Mouse (Mus musculus): ENCODE results near the gene Wnk4. TPM values are rescaled to one million over a fixed set of nuclear protein-coding genes. Genes with fewer than 3 reads are reported as not detected.

Gene Wnk4
- total and polyA plus RNA-seq, 2 experiments from 2014 or later: 4.2 to 7.5 TPM

DNA sequence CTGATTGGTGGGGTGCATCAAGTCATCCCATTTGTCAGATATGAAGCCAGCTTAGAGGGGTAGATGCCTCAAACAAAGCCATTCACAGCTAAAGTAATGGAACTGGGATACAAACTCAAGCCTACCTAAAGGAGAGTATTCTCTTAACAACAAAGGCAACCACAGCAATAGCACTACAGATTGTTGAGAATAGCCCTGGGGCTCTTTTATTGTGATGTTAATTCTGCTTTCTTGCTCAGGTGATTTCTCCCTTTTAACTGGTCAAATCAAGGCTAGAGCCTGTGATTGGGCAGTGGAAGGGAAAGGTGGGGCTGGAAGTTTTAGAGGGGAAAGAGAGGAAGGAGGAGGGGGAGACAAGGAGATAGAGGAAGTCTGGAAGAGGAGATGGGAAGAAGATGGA is 26.2 kb upstream of the Wnk4 start:
- no peak for TF ChIP-seq CTCF (IDR thresholded peaks at IDR 0.05)

DNA sequence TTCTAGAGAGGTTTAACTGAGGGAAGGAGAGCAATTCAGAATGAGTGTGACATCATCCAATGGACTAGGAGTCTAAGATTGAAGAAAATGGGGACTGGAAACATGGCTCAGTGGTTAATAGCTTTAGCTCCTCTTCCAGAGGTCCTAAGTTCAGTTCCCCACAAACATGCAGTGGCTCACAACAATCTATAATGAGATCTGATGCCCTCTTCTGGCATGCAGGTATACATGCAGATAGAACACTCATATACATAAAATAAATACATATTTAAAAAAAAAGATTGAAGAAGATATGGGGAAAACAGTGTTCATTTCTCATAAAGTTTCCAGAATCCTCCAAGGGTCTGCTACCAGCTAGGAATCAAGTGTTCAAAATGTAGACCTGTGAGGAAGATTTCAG is 24.9 kb upstream of the Wnk4 start:
- ATAC-seq (ENCODE audit: low FRiP score) (no peak), DNase-seq (ENCODE audit: low spot score) (no peak)
- no peak overlapping the region for H3K9ac ChIP-seq (replicated peaks; ENCODE audit: low read length, poor library complexity, severe bottlenecking)
- H3K4me2 ChIP-seq (ENCODE audit: low read depth, low read length, poor library complexity, severe bottlenecking): no peak overlapping the region
- H3K27me3 ChIP-seq (ENCODE audit: insufficient read depth, low read length): no peaks in the 10 kb centered on the region
- H3K4me1 ChIP-seq (ENCODE audit: insufficient read depth, low read length): no peaks in the 10 kb centered on the region
- no peak for TF ChIP-seq CTCF (IDR thresholded peaks at IDR 0.05)
- H3K4me3 ChIP-seq (ENCODE audit: low read depth, low read length): no peak overlapping the region
- no peak overlapping the region for H3K27ac ChIP-seq (ENCODE audit: low read depth, low read length)
- H3K9me3 ChIP-seq (ENCODE audit: low read length): no peaks in the 10 kb centered on the region
- H3K36me3 ChIP-seq (ENCODE audit: insufficient read depth, low read length): no peaks in the 10 kb centered on the region

More for the DNA sequence above, 26.2 kb upstream of the Wnk4 start:
- ATAC-seq (ENCODE audit: low FRiP score) (no peak), DNase-seq (ENCODE audit: low spot score) (no peak)
- Histone ChIP-seq H3K36me3 (ENCODE audit: insufficient read depth, low read length) (no peaks in the 10 kb centered on the region), H3K4me1 (ENCODE audit: insufficient read depth, low read length) (no peaks in the 10 kb centered on the region), H3K4me3 (ENCODE audit: low read depth, low read length) (no peak overlapping the region), H3K4me2 (ENCODE audit: low read depth, low read length, poor library complexity, severe bottlenecking) (no peak overlapping the region), H3K9ac (replicated peaks; ENCODE audit: low read length, poor library complexity, severe bottlenecking) (no peak overlapping the region), H3K9me3 (ENCODE audit: low read length) (no peaks in the 10 kb centered on the region), H3K27me3 (ENCODE audit: insufficient read depth, low read length) (no peaks in the 10 kb centered on the region), H3K27ac (ENCODE audit: low read depth, low read length) (no peak overlapping the region)

DNA sequence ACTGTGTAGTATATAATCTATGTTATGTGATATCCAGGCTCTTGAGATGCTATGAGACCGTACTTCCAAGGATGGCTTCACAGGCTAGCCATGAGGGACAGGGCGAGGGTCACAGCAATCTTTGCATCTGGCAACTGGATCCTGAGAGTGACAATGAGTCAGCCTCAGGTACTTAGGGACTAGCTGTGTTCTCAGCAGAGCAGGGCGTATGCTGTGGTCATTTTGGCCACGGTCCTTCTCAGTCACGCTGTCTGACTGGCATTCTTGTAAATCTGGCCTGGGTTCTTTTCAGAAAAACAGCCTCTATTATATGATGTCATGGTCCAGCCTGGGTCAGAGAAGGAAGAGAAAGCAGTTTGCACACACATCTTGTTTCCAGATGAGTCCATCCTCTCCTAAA is 23.6 kb upstream of the Wnk4 start:
- Histone ChIP-seq H3K4me1 (ENCODE audit: insufficient read depth, low read length) (no peaks in the 10 kb centered on the region), H3K27ac (ENCODE audit: low read depth, low read length) (no peak overlapping the region), H3K4me2 (ENCODE audit: low read depth, low read length, poor library complexity, severe bottlenecking) (no peak overlapping the region), H3K4me3 (ENCODE audit: low read depth, low read length) (no peak overlapping the region), H3K36me3 (ENCODE audit: insufficient read depth, low read length) (no peaks in the 10 kb centered on the region), H3K27me3 (ENCODE audit: insufficient read depth, low read length) (no peaks in the 10 kb centered on the region), H3K9ac (replicated peaks; ENCODE audit: low read length, poor library complexity, severe bottlenecking) (no peak overlapping the region), H3K9me3 (ENCODE audit: low read length) (no peaks in the 10 kb centered on the region)
- TF ChIP-seq CTCF (IDR thresholded peaks at IDR 0.05): no peak
- no peak for DNase-seq (ENCODE audit: low spot score)
- 91% methylated on average over 5 of the region's 5 CpGs for WGBS
- no peak for ATAC-seq (ENCODE audit: low FRiP score)

DNA sequence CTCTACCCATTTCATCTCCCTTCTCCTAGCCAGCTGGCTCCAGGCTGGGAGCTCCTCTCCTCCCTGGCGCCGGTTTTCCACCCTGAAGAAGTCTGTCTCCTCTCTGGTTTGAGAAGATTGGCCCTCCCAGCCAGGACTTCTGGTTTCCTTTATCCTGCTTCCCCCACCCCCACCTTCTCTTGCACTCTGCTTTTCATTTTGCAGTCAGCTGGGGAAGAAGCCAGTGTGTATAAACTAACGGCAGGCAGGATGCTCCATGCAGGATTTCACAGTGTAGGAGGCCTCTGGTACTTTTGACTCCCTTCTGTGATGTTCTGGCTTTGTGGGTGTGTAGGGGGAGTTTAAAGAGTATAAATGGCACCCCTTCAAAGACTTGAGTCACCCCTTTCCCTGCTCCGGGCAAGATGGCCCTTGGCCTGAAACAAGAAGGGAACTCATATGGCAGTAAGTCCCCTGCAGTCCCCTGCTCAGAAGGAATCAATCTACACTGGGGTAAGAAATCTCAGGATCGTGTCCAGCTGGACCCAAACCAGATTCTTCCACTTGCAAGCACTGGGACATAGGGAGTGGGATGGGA is 22.2 kb upstream of the Wnk4 start:
- no peaks in the 10 kb centered on the region for H3K27me3 ChIP-seq (ENCODE audit: insufficient read depth, low read length)
- H3K9me3 ChIP-seq (ENCODE audit: low read length): no peaks in the 10 kb centered on the region
- 54% methylated on average over 5 of the region's 5 CpGs for WGBS
- H3K27ac ChIP-seq (ENCODE audit: low read depth, low read length): no peak overlapping the region
- no peak overlapping the region for H3K4me3 ChIP-seq (ENCODE audit: low read depth, low read length)
- H3K4me1 ChIP-seq (ENCODE audit: insufficient read depth, low read length): no peaks in the 10 kb centered on the region
- TF ChIP-seq CTCF (IDR thresholded peaks at IDR 0.05): no peak
- ATAC-seq (ENCODE audit: low FRiP score) (no peak), DNase-seq (ENCODE audit: low spot score) (peak; percentile 35)
- no peak overlapping the region for H3K9ac ChIP-seq (replicated peaks; ENCODE audit: low read length, poor library complexity, severe bottlenecking)
- no peaks in the 10 kb centered on the region for H3K36me3 ChIP-seq (ENCODE audit: insufficient read depth, low read length)
- no peak overlapping the region for H3K4me2 ChIP-seq (ENCODE audit: low read depth, low read length, poor library complexity, severe bottlenecking)

DNA sequence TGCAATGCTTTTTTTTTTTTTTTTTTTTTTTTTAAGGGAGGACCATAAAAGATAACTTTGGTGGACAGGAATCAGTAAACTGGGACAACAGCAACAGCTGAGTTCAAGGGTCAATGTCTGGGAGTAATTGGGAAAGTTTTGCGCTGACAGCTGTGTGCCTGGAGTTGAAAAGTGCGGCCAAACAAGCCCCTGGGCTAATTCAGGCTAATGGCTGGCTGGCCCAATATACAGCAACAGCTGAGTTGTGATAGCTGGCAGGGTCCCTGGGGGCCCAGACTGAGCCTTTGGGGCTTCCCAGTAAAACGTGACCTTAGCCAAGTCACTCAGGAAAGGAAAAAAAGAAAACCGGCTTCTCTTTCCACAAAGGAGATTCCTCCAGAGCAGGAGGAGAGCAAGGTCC is 15.3 kb upstream of the Wnk4 start:
- 0 out of 2 replicates have a peak, but pooled peaks cover 6% of the 10 kb centered on the region for H3K27me3 ChIP-seq (ENCODE audit: insufficient read depth, low read length)
- WGBS: 48% methylated on average over 4 of the region's 4 CpGs
- ATAC-seq (ENCODE audit: low FRiP score) (no peak), DNase-seq (ENCODE audit: low spot score) (no peak)
- H3K9me3 ChIP-seq (ENCODE audit: low read length): no peaks in the 10 kb centered on the region
- H3K4me1 ChIP-seq (ENCODE audit: insufficient read depth, low read length): no peaks in the 10 kb centered on the region
- H3K9ac ChIP-seq (replicated peaks; ENCODE audit: low read length, poor library complexity, severe bottlenecking): no peak overlapping the region
- no peak for TF ChIP-seq CTCF (IDR thresholded peaks at IDR 0.05)
- H3K4me3 ChIP-seq (ENCODE audit: low read depth, low read length): no peak overlapping the region; the same call in 1 of the 2 replicates
- no peaks in the 10 kb centered on the region for H3K36me3 ChIP-seq (ENCODE audit: insufficient read depth, low read length)
- H3K4me2 ChIP-seq (ENCODE audit: low read depth, low read length, poor library complexity, severe bottlenecking): no peak overlapping the region
- no peak overlapping the region for H3K27ac ChIP-seq (ENCODE audit: low read depth, low read length)

DNA sequence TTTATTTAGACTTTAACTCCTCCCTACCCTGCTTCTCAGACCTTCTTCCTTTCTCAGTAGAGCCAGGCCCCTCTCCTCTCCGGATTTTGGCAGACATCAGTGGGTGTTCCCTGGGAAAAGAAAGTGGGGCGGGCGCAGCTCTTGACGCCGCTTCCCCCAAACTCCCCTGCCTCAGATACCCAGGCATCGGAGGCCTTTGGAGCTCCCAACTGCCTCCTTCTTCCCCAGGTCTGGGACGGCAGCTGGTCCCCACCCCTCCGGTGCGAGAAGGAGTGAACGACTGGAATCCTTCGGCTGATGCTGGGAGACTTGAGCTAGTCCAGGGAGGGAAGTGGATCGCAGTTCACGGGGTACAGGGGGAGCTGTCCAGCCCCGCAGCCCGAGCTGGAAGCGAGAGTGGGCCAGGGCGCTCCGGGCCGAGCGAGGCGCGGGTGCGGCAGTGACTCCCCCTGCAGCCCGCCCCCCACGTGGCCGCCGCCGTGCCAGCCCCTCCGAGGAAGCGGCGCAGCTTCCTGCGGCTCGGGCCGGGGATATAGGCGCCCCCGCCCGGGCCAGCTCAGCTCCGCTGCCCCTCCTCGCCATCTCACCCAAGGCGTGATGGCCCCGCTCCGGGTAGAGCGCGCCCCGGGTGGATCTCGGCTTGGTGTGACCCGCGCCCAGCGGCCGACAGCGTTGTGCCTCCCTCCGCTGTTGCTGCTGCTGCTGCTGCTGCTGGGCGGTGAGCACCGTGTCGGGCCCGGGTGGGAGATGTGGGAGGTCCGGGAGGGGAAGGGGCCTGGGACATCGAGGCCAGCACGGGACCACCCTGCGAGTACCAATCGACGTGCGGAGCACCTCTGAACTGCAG is 14.3 kb upstream of the Wnk4 start, which contains the start of gene Ramp2:
TSS of gene Ramp2 (plus strand) at position 174 of the 847 bp plus-strand sequence.
- peak within 1 kb of the TSS; percentile 83 for H3K4me2 ChIP-seq (ENCODE audit: low read depth, low read length, poor library complexity, severe bottlenecking)
- H3K9ac ChIP-seq (replicated peaks; ENCODE audit: low read length, poor library complexity, severe bottlenecking): peak within 1 kb of the TSS; percentile 72
- H3K9me3 ChIP-seq (ENCODE audit: low read length): no peaks in the 10 kb centered on the region
- H3K4me3 ChIP-seq (ENCODE audit: low read depth, low read length): peak within 1 kb of the TSS; percentile 54
- 0 out of 2 replicates have a peak, but pooled peaks cover 6% of the 10 kb centered on the region for H3K27me3 ChIP-seq (ENCODE audit: insufficient read depth, low read length)
- no peak for TF ChIP-seq CTCF (IDR thresholded peaks at IDR 0.05)
- H3K4me1 ChIP-seq (ENCODE audit: insufficient read depth, low read length): no peaks in the 10 kb centered on the region
- peak; percentile 68; the same call in 1 of the 2 replicates for ATAC-seq (ENCODE audit: low FRiP score)
- no peaks in the 10 kb centered on the region for H3K36me3 ChIP-seq (ENCODE audit: insufficient read depth, low read length)
- WGBS: 2% methylated on average over 60 of the region's 63 CpGs
- DNase-seq (ENCODE audit: low spot score): peak; percentile 14
- peak within 1 kb of the TSS; percentile 34; the same call in 1 of the 2 replicates for H3K27ac ChIP-seq (ENCODE audit: low read depth, low read length)
